Mouse (Mus musculus) splenic B cell, adult 2 months (primary cell): ENCODE data around the gene Chst11.

Experiments used
- DNase-seq: peaks from one replicate; pipeline ENCODE4 v3.0.0-alpha.2; 2011; ENCODE audit warnings: low read depth, low spot score
- H3K27me3 ChIP-seq: 2 replicates; pipeline ENCODE4 v1.6.1; 2012; ENCODE audit warnings: mild to moderate bottlenecking, low read length, moderate library complexity, mixed read lengths; ENCODE audit not compliant: control insufficient read depth, poor library complexity, insufficient read depth, severe bottlenecking
- H3K36me3 ChIP-seq: 2 replicates; pipeline ENCODE4 v1.6.1; 2012; ENCODE audit warnings: mild to moderate bottlenecking, low read length, moderate library complexity, mixed read lengths; ENCODE audit not compliant: control insufficient read depth, poor library complexity, insufficient read depth, severe bottlenecking

The Chst11 gene

DNA sequence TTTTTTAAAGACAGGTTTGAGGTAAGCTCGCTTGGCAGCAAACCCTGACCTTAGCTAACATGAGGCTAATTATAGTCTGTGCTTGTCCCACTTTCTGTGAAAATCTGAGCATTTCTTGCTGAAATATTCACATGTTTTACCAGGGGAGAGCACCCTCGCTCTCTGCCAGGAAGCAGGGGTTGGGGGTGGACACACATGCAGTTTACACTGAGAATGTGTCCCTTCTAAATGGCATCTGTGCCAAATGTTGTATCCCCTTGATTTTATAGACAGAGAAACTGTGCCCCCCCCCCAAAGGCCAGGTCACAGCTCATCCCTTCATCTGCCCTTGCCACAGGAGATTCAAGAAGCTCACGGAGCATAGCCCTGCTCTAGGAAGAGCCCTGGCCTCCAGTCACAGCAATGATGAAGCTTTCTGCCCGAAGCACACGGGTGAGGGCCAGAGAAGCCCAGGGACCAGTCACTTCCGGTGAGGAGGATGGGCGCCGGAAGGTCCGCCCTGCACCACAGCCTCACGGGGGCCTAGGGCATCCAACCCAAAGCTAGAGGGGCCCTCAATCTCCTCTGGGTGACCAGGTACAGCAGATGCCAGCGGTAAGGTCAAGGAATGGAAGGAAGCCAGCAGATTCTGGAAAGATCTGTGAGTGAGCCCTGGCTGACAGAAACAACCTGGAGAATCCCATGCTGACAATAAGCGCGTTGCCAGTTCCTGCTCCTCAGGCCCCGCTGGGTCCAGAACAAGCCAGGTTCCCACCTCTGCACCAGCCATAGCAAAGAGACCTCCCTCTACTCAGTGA, 217.8 kb downstream of the Chst11 start:
- DNase-seq, result no peak
- Histone ChIP-seq H3K36me3 (no peaks in the 10 kb centered on the region), H3K27me3 (no peaks in the 10 kb centered on the region)

DNA sequence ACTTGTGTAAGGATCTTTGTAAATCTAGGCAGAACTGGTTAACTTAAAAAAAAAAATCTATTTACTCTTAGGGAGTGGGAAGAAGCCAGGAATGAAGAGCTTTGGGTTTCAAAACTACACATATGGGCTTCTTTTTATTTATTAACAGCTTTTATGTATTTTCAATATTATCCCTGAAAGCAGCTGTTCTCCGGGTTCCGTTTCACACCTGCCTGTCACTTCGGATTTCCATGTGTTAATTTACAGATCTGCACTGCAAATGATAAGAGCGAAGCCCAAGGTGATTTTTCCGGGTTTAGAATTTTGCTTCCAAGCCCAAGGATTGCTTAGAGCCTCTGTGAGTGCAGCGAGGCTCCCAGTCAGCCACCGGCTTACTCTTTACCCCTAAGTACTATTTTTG, 223.1 kb downstream of the Chst11 start:
- no peaks in the 10 kb centered on the region for H3K36me3 ChIP-seq
- DNase-seq, result no peak
- H3K27me3 ChIP-seq, result no peaks in the 10 kb centered on the region

DNA sequence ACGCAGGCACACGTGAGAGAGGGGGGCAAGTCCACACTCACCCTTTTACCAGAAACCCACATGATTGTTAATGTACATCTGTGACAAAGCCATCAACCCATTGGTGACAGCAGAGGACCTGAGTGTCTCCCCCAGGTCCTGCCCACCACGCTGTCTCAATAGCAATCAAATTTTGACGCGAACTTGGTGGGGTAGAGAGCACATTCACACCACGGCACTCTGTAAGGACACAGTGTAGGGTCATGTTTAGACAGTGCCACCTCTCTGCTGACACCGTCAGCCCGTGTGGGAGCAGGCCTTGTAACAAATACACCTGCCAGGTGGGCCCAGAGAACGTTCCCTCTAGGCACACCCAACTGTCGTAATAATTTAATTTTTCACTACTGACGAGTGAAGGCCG, 224.1 kb downstream of the Chst11 start:
- Histone ChIP-seq H3K27me3 (no peaks in the 10 kb centered on the region), H3K36me3 (no peaks in the 10 kb centered on the region)
- no peak for DNase-seq

DNA sequence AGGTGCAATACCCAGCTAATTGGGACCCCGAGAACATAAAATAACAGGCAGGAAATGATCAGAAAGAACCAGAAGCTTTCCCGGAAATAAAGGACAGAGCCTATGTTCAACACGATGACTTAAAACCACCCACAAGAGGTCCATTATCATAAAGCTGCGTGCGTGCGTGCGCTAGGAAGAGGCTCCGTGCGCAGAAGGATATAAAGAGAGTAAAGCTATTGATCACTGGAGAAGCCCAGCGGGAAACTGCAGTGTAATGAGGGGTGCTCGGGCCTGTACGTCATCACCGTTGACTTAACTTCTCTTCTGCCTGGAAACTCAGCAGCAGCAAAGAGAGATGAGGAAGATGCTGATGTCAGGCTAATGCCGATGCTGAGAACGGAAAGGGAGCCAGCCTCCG, 224.8 kb downstream of the Chst11 start:
- no peak for DNase-seq
- Histone ChIP-seq H3K36me3 (no peaks in the 10 kb centered on the region), H3K27me3 (no peaks in the 10 kb centered on the region)

DNA sequence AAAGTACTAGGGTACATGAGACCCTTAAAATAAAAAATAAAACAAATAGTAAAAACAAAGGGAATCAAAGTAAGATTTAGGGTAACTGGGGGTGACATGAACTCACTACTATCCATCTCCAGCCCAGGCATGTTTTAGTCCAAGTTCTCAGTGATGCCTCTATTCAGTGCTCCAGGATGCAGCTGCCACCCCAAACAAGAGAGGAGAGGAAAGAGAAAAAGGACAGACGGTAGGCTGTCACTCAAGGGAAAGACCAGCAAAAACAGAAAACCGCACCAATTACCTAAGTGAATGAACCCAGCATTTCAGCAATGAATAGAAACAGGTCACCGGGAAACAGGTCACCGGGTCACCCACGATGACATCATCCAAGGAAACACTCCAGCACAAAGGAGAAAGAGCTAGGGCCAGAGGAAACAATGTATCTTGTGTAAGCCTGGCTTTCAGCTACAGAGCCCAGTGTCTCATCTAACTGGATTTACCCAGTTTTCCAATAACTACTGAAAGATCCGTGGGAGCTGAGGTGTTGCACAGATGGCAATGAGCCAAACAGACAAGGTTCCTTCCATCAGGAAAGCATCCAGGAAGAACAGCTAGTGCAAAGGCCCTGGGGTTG, 225.8 kb downstream of the Chst11 start:
- no peaks in the 10 kb centered on the region for H3K36me3 ChIP-seq
- no peak for DNase-seq
- no peaks in the 10 kb centered on the region for H3K27me3 ChIP-seq

DNA sequence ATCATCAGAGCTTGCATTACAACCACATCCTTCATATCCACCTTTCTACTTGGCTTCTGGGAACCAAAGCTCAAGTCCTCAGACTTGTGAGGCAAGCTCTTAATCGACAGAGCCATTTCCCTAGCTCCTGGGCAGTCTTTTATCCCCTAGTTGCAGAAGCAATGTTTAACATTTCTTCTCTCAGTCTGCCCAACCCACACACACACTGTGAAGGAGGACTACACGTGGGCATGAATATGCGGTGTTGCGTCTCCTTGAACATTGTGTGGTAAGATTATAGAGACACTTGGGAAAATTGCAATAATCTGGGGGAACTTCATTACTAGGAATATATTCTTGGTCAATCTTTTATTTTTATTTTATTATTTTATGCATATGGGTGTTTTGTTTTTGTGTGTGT, 227.3 kb downstream of the Chst11 start:
- Histone ChIP-seq H3K27me3 (no peaks in the 10 kb centered on the region), H3K36me3 (no peaks in the 10 kb centered on the region)
- no peak for DNase-seq

DNA sequence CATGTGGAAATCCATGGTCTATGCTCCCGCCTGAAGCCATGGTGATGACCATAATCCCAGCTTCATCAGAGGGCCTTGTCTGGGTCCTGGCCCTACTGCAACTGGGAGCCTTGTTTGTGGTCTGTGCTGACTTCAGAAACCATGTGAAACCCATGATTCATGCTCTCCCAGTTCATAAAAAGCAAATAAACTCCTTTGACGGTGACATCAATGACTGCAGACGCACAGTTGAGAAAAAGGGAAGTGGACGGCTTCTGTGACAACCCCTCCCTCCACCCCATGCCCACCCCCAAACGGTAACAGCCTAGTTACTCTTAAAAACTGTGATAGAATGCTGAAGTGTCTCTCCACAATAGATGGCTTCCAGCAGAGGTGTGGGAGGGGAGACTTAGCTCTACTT, 230.3 kb downstream of the Chst11 start:
- Histone ChIP-seq H3K27me3 (no peaks in the 10 kb centered on the region), H3K36me3 (no peaks in the 10 kb centered on the region)
- peak; percentile 48 for DNase-seq

DNA sequence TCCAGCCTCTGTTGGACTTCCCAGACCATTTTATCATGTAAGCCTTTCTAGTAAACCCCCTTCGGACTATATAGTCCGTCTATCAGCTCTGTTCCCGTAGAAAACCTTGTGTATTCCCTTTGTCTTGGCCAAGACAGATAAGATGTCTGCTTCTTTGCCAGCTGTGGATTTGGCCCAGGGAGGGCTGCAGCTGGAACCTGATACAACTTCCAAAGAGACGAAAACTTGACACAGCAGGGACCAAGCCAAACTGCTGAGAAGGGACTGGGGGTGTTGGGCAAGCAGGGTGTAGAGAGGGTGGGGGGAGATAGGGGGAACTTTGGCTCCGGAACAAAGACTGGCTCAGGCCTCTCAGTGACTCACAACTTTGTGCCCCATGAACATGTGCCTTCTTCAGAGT, 232.0 kb downstream of the Chst11 start:
- H3K36me3 ChIP-seq, result no peaks in the 10 kb centered on the region
- H3K27me3 ChIP-seq, result no peaks in the 10 kb centered on the region
- no peak for DNase-seq

DNA sequence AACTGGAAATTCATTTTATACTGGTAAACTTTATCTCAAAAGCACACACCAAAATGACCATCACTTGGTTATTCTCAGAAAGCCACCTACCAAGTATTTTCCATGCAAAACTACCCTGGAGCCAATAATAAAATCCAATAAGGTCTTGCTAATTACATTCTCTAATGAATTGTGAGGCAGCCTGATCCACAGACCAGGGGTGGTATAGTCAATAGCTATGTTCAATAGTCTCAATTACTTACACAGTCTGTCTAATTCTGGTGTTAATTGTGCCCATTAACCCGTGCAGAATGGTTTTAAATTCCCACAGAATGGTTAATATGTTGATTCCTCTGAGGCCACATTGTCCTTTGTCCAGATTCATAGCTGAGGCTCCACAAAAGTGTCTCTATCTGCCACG, 233.5 kb downstream of the Chst11 start:
- no peak for DNase-seq
- Histone ChIP-seq H3K27me3 (no peaks in the 10 kb centered on the region), H3K36me3 (no peaks in the 10 kb centered on the region)

DNA sequence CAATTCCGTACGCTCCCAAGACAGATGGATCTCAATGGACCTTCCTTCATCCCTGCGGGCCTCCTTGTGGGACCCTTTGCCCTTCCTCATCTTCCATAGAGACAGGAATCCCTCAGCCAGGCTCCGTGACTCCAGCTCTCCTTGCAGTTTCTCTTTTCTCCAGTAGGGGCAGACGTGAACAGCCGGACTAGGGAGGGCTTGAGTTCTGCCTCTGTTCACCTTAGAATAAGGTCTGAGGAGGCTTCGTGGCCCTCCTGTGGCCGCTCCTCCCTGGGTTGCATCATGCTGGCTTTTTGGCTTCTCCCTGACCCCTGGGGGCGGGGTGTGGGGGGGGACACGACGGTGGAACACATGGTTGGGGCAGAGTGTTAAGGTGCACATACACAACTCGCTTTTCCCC, 234.4 kb downstream of the Chst11 start:
- no peaks in the 10 kb centered on the region for H3K27me3 ChIP-seq
- H3K36me3 ChIP-seq, result no peaks in the 10 kb centered on the region
- DNase-seq, result peak; percentile 63

DNA sequence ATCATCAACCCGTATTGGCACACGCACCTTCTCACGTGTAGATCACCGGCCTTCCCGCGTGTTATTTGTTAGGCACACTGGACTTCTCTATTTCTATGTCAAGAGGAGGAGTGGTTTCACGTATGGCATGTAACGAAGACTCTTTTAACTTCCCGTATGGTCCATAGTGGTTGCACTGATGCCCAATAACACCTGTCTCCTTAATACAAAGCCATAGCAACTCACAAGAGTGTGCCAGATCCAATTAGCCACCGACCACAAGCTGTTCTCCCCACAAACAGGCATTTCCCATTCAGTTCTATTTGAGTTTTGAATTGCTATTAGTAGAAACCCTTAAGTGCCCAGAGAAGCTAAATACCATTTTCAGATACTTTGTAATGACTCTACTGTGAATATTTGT, 234.9 kb downstream of the Chst11 start:
- DNase-seq, result no peak
- H3K27me3 ChIP-seq, result no peaks in the 10 kb centered on the region
- no peaks in the 10 kb centered on the region for H3K36me3 ChIP-seq

DNA sequence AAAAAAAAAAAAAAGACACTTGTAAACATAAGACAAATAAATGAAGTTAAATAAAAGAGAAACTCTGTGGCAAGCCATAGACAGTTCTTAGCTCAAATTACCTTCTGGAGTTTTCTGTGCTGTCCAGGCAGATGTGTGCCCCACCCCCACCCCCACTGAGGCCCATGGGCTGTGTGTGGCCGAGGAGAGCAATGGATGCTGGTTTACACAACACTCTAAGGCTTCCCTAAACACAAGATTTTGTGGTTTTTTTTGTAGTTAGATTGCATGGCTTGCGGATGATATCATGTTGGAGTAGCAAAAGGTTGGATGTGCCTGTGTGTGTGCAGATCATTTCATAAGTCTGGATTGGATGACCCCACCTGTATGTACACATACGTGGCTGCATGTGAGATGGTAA, 235.5 kb downstream of the Chst11 start:
- no peaks in the 10 kb centered on the region for H3K36me3 ChIP-seq
- DNase-seq, result no peak
- no peaks in the 10 kb centered on the region for H3K27me3 ChIP-seq

DNA sequence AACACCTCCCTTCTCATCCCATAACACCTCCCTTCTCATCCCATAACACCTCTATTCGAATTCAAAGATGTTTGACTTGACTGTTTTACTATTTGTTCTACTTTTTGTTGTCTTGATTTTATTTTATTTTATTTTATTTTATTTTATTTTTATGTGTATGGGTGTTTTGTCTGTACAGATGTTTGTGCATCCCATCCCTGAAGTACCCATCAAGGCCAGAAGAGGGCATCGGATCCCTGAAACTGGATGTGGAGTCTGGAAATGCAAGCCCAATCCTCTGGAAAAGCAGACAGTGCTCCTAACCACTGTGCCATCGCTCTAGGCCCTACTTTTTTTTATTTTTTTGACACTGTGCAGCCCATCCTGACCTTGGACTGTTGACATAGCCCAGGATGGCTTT, 239.7 kb downstream of the Chst11 start:
- H3K36me3 ChIP-seq, result no peaks in the 10 kb centered on the region
- H3K27me3 ChIP-seq, result no peaks in the 10 kb centered on the region
- peak; percentile 20 for DNase-seq

DNA sequence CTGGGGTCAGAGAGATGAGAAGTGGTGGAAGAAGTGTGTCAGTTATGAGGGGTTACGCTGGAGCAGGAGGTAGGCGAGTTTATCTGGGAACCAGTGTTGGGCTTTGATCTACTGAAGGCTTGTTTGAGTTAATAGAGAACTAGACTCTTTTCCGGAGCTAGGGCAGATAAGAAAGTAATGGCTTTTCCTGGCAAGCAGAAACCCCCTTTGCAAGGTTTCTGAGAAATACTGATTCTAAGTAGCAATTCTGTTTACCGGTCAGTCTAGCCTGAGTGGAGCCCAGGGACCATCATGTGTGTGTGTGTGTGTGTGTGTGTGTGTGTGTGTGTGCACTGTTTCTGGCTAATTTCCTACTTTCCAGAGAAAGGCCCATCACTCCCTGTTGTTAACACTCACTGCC, 243.3 kb downstream of the Chst11 start:
- Histone ChIP-seq H3K27me3 (no peaks in the 10 kb centered on the region; the same call in 1 of the 2 replicates), H3K36me3 (no peaks in the 10 kb centered on the region)
- DNase-seq, result no peak

DNA sequence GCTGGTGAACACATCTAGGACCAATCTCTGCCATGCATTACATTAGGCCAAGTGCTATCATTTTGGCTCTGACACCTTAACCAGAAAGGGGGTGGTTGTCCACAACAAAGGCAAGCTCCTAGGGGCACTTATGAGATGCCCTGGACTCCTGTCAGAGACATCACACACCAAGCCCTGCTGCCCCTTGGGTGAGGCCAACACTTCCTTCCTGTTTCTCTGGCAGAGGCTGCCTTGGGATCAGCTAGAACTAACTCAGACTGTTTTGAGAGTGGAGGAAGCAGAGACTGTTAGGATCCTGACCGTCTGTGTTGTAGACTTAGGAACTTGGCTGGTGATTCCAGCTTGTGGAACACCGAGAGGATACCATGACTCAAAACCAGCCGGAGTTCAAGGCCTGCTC, 248.7 kb downstream of the Chst11 start:
- Histone ChIP-seq H3K27me3 (no peaks in the 10 kb centered on the region; the same call in 1 of the 2 replicates), H3K36me3 (no peaks in the 10 kb centered on the region)
- DNase-seq, result no peak

DNA sequence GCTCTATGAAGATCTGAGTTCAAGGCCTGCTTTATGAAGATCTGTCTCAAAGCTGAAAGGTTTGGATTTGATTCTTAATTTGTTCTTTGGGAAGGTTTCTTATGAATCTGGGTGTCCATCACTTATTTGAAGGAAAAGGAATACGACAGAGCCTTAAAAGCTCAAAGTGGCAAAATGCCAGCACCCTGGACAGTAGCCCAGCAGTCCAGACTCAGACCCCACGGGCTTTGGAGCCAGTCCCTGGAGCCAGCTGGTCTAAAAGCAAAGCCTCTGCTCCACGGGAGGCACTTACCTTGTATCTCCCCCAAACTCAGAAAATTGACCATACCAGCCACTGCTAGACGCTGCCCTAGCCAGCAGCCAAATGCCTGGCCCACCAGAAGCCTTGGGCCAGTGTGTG, 249.1 kb downstream of the Chst11 start:
- DNase-seq, result no peak
- Histone ChIP-seq H3K27me3 (no peaks in the 10 kb centered on the region; the same call in 1 of the 2 replicates), H3K36me3 (no peaks in the 10 kb centered on the region)
